Mouse (Mus musculus): ENCODE data around the gene Sbk3. TPM values are rescaled to one million over a fixed set of nuclear protein-coding genes. Genes with fewer than 3 reads are reported as not detected.

Gene Sbk3
- total and polyA plus RNA-seq, 2 experiments from 2014 or later = 0.76 TPM

- H3K4me2 ChIP-seq (ENCODE audit: low read depth) = no peak overlapping the region
- H3K27me3 ChIP-seq (ENCODE audit: insufficient read depth, low read length) = no peaks in the 10 kb centered on the region
- H3K9me3 ChIP-seq (ENCODE audit: low read length) = no peaks in the 10 kb centered on the region
- H3K4me1 ChIP-seq (ENCODE audit: insufficient read depth) = no peaks in the 10 kb centered on the region
- ATAC-seq (no peak), DNase-seq (no peak)
- WGBS = 70% methylated on average over 2 of the region's 2 CpGs
- peaks cover 16% of the 10 kb centered on the region for H3K36me3 ChIP-seq (ENCODE audit: insufficient read depth)
- no peak overlapping the region for H3K27ac ChIP-seq (ENCODE audit: low read depth, low read length)
- H3K4me3 ChIP-seq (ENCODE audit: low read depth, low read length) = no peak overlapping the region
- no peak overlapping the region for H3K9ac ChIP-seq
- TF ChIP-seq CTCF (IDR thresholded peaks at IDR 0.05; ENCODE audit: low read depth) = no peak
Measured at GRCm38 (mm10) chr7:4988250-4988649, 17.3 kb upstream of the Sbk3 start.

GRCm38 (mm10) chr7:4976832-4977231, 5.9 kb upstream of the Sbk3 start:
- no peak overlapping the region for H3K4me3 ChIP-seq (ENCODE audit: low read depth, low read length)
- no peak overlapping the region for H3K4me2 ChIP-seq (ENCODE audit: low read depth)
- no peak for ATAC-seq
- no peak for DNase-seq
- no peaks in the 10 kb centered on the region for H3K36me3 ChIP-seq (ENCODE audit: insufficient read depth)
- no peaks in the 10 kb centered on the region for H3K4me1 ChIP-seq (ENCODE audit: insufficient read depth)
- WGBS = 91% methylated on average over 7 of the region's 7 CpGs
- H3K9me3 ChIP-seq (ENCODE audit: low read length) = no peaks in the 10 kb centered on the region
- peak; percentile 27; the same call in 1 of the 2 replicates for TF ChIP-seq CTCF (IDR thresholded peaks at IDR 0.05; ENCODE audit: low read depth)
- no peak overlapping the region for H3K9ac ChIP-seq
- no peak overlapping the region for H3K27ac ChIP-seq (ENCODE audit: low read depth, low read length)
- no peaks in the 10 kb centered on the region for H3K27me3 ChIP-seq (ENCODE audit: insufficient read depth, low read length)

GRCm38 (mm10) chr7:4975455-4975854, 4.5 kb upstream of the Sbk3 start:
- WGBS = 76% methylated on average over 4 of the region's 4 CpGs
- no peak for ATAC-seq

GRCm38 (mm10) chr7:4972321-4973047, 1.5 kb upstream of the Sbk3 start:
- Histone ChIP-seq H3K36me3 (ENCODE audit: insufficient read depth) (no peaks in the 10 kb centered on the region), H3K27ac (ENCODE audit: low read depth, low read length) (no peak overlapping the region), H3K4me2 (ENCODE audit: low read depth) (no peak overlapping the region), H3K27me3 (ENCODE audit: insufficient read depth, low read length) (no peaks in the 10 kb centered on the region), H3K4me3 (ENCODE audit: low read depth, low read length) (no peak overlapping the region), H3K9ac (no peak overlapping the region), H3K4me1 (ENCODE audit: insufficient read depth) (no peaks in the 10 kb centered on the region), H3K9me3 (ENCODE audit: low read length) (no peaks in the 10 kb centered on the region)
- 75% methylated on average over 18 of the region's 18 CpGs for WGBS
- DNase-seq (no peak), ATAC-seq (no peak)
- TF ChIP-seq CTCF (IDR thresholded peaks at IDR 0.05; ENCODE audit: low read depth) = no peak

More at GRCm38 (mm10) chr7:4975455-4975854, 4.5 kb upstream of the Sbk3 start:
- Histone ChIP-seq H3K9ac (no peak overlapping the region), H3K27ac (ENCODE audit: low read depth, low read length) (no peak overlapping the region), H3K36me3 (ENCODE audit: insufficient read depth) (no peaks in the 10 kb centered on the region), H3K4me2 (ENCODE audit: low read depth) (no peak overlapping the region), H3K4me1 (ENCODE audit: insufficient read depth) (no peaks in the 10 kb centered on the region), H3K4me3 (ENCODE audit: low read depth, low read length) (no peak overlapping the region), H3K9me3 (ENCODE audit: low read length) (no peaks in the 10 kb centered on the region), H3K27me3 (ENCODE audit: insufficient read depth, low read length) (no peaks in the 10 kb centered on the region)
- TF ChIP-seq CTCF (IDR thresholded peaks at IDR 0.05; ENCODE audit: low read depth) = no peak
- no peak for DNase-seq

GRCm38 (mm10) chr7:4971710-4972109, 742 bp upstream of the Sbk3 start:
- Histone ChIP-seq H3K27ac (ENCODE audit: low read depth, low read length) (no peak overlapping the region), H3K4me1 (ENCODE audit: insufficient read depth) (no peaks in the 10 kb centered on the region), H3K4me3 (ENCODE audit: low read depth, low read length) (no peak overlapping the region), H3K4me2 (ENCODE audit: low read depth) (no peak overlapping the region), H3K36me3 (ENCODE audit: insufficient read depth) (no peaks in the 10 kb centered on the region), H3K27me3 (ENCODE audit: insufficient read depth, low read length) (no peaks in the 10 kb centered on the region), H3K9ac (no peak overlapping the region), H3K9me3 (ENCODE audit: low read length) (no peaks in the 10 kb centered on the region)
- ATAC-seq = no peak
- WGBS = 25% methylated on average over 7 of the region's 7 CpGs
- no peak for DNase-seq
- TF ChIP-seq CTCF (IDR thresholded peaks at IDR 0.05; ENCODE audit: low read depth) = no peak

GRCm38 (mm10) chr7:4964988-4965387, 6.0 kb downstream of the Sbk3 start:
- Histone ChIP-seq H3K4me1 (ENCODE audit: insufficient read depth) (no peaks in the 10 kb centered on the region), H3K27me3 (ENCODE audit: insufficient read depth, low read length) (no peaks in the 10 kb centered on the region), H3K4me3 (ENCODE audit: low read depth, low read length) (no peak overlapping the region), H3K27ac (ENCODE audit: low read depth, low read length) (no peak overlapping the region), H3K4me2 (ENCODE audit: low read depth) (no peak overlapping the region), H3K9ac (no peak overlapping the region), H3K36me3 (ENCODE audit: insufficient read depth) (no peaks in the 10 kb centered on the region), H3K9me3 (ENCODE audit: low read length) (no peaks in the 10 kb centered on the region)
- no peak for ATAC-seq
- TF ChIP-seq CTCF (IDR thresholded peaks at IDR 0.05; ENCODE audit: low read depth) = no peak
- WGBS = 87% methylated on average over 5 of the region's 5 CpGs
- no peak for DNase-seq

GRCm38 (mm10) chr7:4964272-4964671, 6.7 kb downstream of the Sbk3 start, which contains the start of gene Sbk2:
Gene Sbk2, minus strand, starts transcription at chr7:4964406.
- no peak within 1 kb of the TSS for H3K4me3 ChIP-seq (ENCODE audit: low read depth, low read length)
- 7% methylated on average over 10 of the region's 10 CpGs for WGBS
- no peaks in the 10 kb centered on the region for H3K4me1 ChIP-seq (ENCODE audit: insufficient read depth)
- H3K27me3 ChIP-seq (ENCODE audit: insufficient read depth, low read length) = no peaks in the 10 kb centered on the region
- H3K9me3 ChIP-seq (ENCODE audit: low read length) = no peaks in the 10 kb centered on the region
- ATAC-seq (peak; percentile 91), DNase-seq (peak; percentile 80)
- H3K27ac ChIP-seq (ENCODE audit: low read depth, low read length) = no peak within 1 kb of the TSS
- no peaks in the 10 kb centered on the region for H3K36me3 ChIP-seq (ENCODE audit: insufficient read depth)
- H3K4me2 ChIP-seq (ENCODE audit: low read depth) = no peak within 1 kb of the TSS
- no peak within 1 kb of the TSS for H3K9ac ChIP-seq
- TF ChIP-seq CTCF (IDR thresholded peaks at IDR 0.05; ENCODE audit: low read depth) = peak; percentile 79
